Mouse (Mus musculus): ENCODE data around the gene B4galnt1.

The B4galnt1 gene

GRCm38 (mm10) chr10:127170002-127170401 is 5.0 kb downstream of the B4galnt1 start:
- peak; percentile 65 for DNase-seq (ENCODE audit: low read depth, low spot score)

GRCm38 (mm10) chr10:127170837-127171272 is 5.8 kb downstream of the B4galnt1 start:
- peak; percentile 93 for DNase-seq (ENCODE audit: low read depth, low spot score)

- peak; percentile 8 for DNase-seq (ENCODE audit: low read depth, low spot score)
Measured at GRCm38 (mm10) chr10:127171631-127172200, 6.7 kb downstream of the B4galnt1 start.

GRCm38 (mm10) chr10:127173148-127174065 is 8.4 kb downstream of the B4galnt1 start:
- peak; percentile 12 for DNase-seq (ENCODE audit: low read depth, low spot score)

GRCm38 (mm10) chr10:127174170-127174569 is 9.1 kb downstream of the B4galnt1 start:
- DNase-seq (ENCODE audit: low read depth, low spot score): peak; percentile 13

- peak; percentile 31 for DNase-seq (ENCODE audit: low read depth, low spot score)
Measured at GRCm38 (mm10) chr10:127176228-127176627, 11.2 kb downstream of the B4galnt1 start.

GRCm38 (mm10) chr10:127176756-127177155 is 11.7 kb downstream of the B4galnt1 start:
- peak; percentile 31 for DNase-seq (ENCODE audit: low read depth, low spot score)

GRCm38 (mm10) chr10:127177235-127177634 is 12.2 kb downstream of the B4galnt1 start:
- DNase-seq (ENCODE audit: low read depth, low spot score): no peak

GRCm38 (mm10) chr10:127177719-127178118 is 12.7 kb downstream of the B4galnt1 start:
- peak; percentile 79 for DNase-seq (ENCODE audit: low read depth, low spot score)

GRCm38 (mm10) chr10:127178286-127179027 is 13.4 kb downstream of the B4galnt1 start:
- peak; percentile 46 for DNase-seq (ENCODE audit: low read depth, low spot score)

GRCm38 (mm10) chr10:127179871-127180694 is 15.1 kb downstream of the B4galnt1 start, which contains the start of gene Slc26a10:
Gene Slc26a10 (minus strand): TSS chr10:127180645.
- peak; percentile 63 for DNase-seq (ENCODE audit: low read depth, low spot score)

- no peak for DNase-seq (ENCODE audit: low read depth, low spot score)
Measured at GRCm38 (mm10) chr10:127180695-127181047, 15.6 kb downstream of the B4galnt1 start.

GRCm38 (mm10) chr10:127181566-127181965 is 16.5 kb downstream of the B4galnt1 start:
- DNase-seq (ENCODE audit: low read depth, low spot score): no peak

- DNase-seq (ENCODE audit: low read depth, low spot score): no peak
Measured at GRCm38 (mm10) chr10:127182624-127183023, 17.6 kb downstream of the B4galnt1 start.

GRCm38 (mm10) chr10:127183759-127184158 is 18.7 kb downstream of the B4galnt1 start:
- peak; percentile 58 for DNase-seq (ENCODE audit: low read depth, low spot score)

- DNase-seq (ENCODE audit: low read depth, low spot score): peak; percentile 29
Measured at GRCm38 (mm10) chr10:127185101-127185500, 20.1 kb downstream of the B4galnt1 start.

GRCm38 (mm10) chr10:127185506-127185905 is 20.5 kb downstream of the B4galnt1 start:
- peak; percentile 2 for DNase-seq (ENCODE audit: low read depth, low spot score)

GRCm38 (mm10) chr10:127186451-127186850 is 21.4 kb downstream of the B4galnt1 start:
- DNase-seq (ENCODE audit: low read depth, low spot score): peak; percentile 37

GRCm38 (mm10) chr10:127187371-127188078 is 22.5 kb downstream of the B4galnt1 start:
- DNase-seq (ENCODE audit: low read depth, low spot score): peak; percentile 2

- DNase-seq (ENCODE audit: low read depth, low spot score): no peak
Measured at GRCm38 (mm10) chr10:127188079-127188453, 23.0 kb downstream of the B4galnt1 start.

Measured in CD4-positive, CD25-positive, alpha-beta regulatory T cell, adult 2 months (primary cell).